Mouse (Mus musculus) kidney, adult 18-20 months (tissue): ENCODE results near the gene Mettl16.

Experiments
- DNase-seq: peaks from one replicate; pipeline ENCODE4 v3.0.0; 2021

Mettl16 gene

GRCm38 (mm10) chr11:74770595-74771207, at the start of gene Mettl16:
TSS of gene Mettl16 (plus strand) at chr11:74770830.
- peak; percentile 93 for DNase-seq

- DNase-seq = no peak
Observed at GRCm38 (mm10) chr11:74721141-74721540, 49.5 kb upstream of the Mettl16 start.

- no peak for DNase-seq
Observed at GRCm38 (mm10) chr11:74721971-74722370, 48.7 kb upstream of the Mettl16 start.

GRCm38 (mm10) chr11:74723357-74724234, 47.0 kb upstream of the Mettl16 start:
- peak; percentile 89 for DNase-seq

GRCm38 (mm10) chr11:74724235-74724791, 46.3 kb upstream of the Mettl16 start, which contains the start of gene Pafah1b1:
TSS of gene Pafah1b1 (minus strand) at chr11:74724670.
- DNase-seq = peak; percentile 96

- no peak for DNase-seq
Observed at GRCm38 (mm10) chr11:74725181-74725580, 45.4 kb upstream of the Mettl16 start.

GRCm38 (mm10) chr11:74734917-74735316, 35.7 kb upstream of the Mettl16 start:
- DNase-seq = no peak

GRCm38 (mm10) chr11:74737861-74738260, 32.8 kb upstream of the Mettl16 start:
- DNase-seq = no peak

- no peak for DNase-seq
Observed at GRCm38 (mm10) chr11:74748022-74748421, 22.6 kb upstream of the Mettl16 start.

- DNase-seq = no peak
Observed at GRCm38 (mm10) chr11:74749241-74749640, 21.4 kb upstream of the Mettl16 start.

- no peak for DNase-seq
Observed at GRCm38 (mm10) chr11:74750662-74751351, 19.8 kb upstream of the Mettl16 start.

GRCm38 (mm10) chr11:74751352-74752066, 19.1 kb upstream of the Mettl16 start:
- no peak for DNase-seq

GRCm38 (mm10) chr11:74756631-74757030, 14.0 kb upstream of the Mettl16 start:
- DNase-seq = peak; percentile 23

GRCm38 (mm10) chr11:74761011-74761705, 9.5 kb upstream of the Mettl16 start:
- DNase-seq = no peak

- DNase-seq = no peak
Observed at GRCm38 (mm10) chr11:74763960-74764625, 6.5 kb upstream of the Mettl16 start.

- peak; percentile 37 for DNase-seq
Observed at GRCm38 (mm10) chr11:74767469-74767868, 3.2 kb upstream of the Mettl16 start.

- DNase-seq = peak; percentile 59
Observed at GRCm38 (mm10) chr11:74768045-74768444, 2.6 kb upstream of the Mettl16 start.

- DNase-seq = no peak
Observed at GRCm38 (mm10) chr11:74770037-74770436, 593 bp upstream of the Mettl16 start.

GRCm38 (mm10) chr11:74771234-74771633, 604 bp downstream of the Mettl16 start:
- no peak for DNase-seq

GRCm38 (mm10) chr11:74771650-74772049, 1.0 kb downstream of the Mettl16 start:
- no peak for DNase-seq

- no peak for DNase-seq
Observed at GRCm38 (mm10) chr11:74772386-74772785, 1.8 kb downstream of the Mettl16 start.
